Mouse (Mus musculus) limb, embryonic 11.5 days (tissue): Measurements from ENCODE around the gene B2m. TPM values are rescaled to one million over a fixed set of nuclear protein-coding genes. Genes with fewer than 3 reads are reported as not detected.

Source experiments
- ATAC-seq: fragments of 200-750 bp; cut with Nextera tagmentation; 2 replicates; pipeline ENCODE4 v1.8.0; 2017; ENCODE audit warnings: low read depth; ENCODE audit not compliant: insufficient number of reproducible peaks, low FRiP score, low TSS enrichment
- DNase-seq: peaks from one replicate; pipeline ENCODE4 v3.0.0-alpha.2; 2015; ENCODE audit warnings: low spot score
- H3K27ac ChIP-seq: fragments of 300-500 bp; sonication (generic); replicated peaks from 2 replicates; pipeline ENCODE4 v1.5.1; 2014; ENCODE audit warnings: low read depth, mild to moderate bottlenecking, low read length
- H3K27me3 ChIP-seq: fragments of 300-500 bp; sonication (generic); 2 replicates; pipeline ENCODE4 v1.6.1; 2014; ENCODE audit warnings: mild to moderate bottlenecking, low read length, mixed read lengths; ENCODE audit not compliant: control insufficient read depth, insufficient read depth
- H3K36me3 ChIP-seq: fragments of 300-500 bp; sonication (generic); 2 replicates; pipeline ENCODE4 v1.6.1; 2014; ENCODE audit warnings: mild to moderate bottlenecking, low read length, moderate library complexity, mixed read lengths; ENCODE audit not compliant: control insufficient read depth, insufficient read depth
- H3K4me1 ChIP-seq: fragments of 300-500 bp; sonication (generic); 2 replicates; pipeline ENCODE4 v1.6.1; 2014; ENCODE audit warnings: low read length, mixed read lengths; ENCODE audit not compliant: control insufficient read depth, insufficient read depth
- H3K4me2 ChIP-seq: fragments of 300-500 bp; sonication (generic); 2 replicates; pipeline ENCODE4 v1.6.1; 2014; ENCODE audit warnings: low read depth, mild to moderate bottlenecking, moderate library complexity; ENCODE audit not compliant: severe bottlenecking
- H3K4me3 ChIP-seq: fragments of 300-500 bp; sonication (generic); 2 replicates; pipeline ENCODE4 v1.5.1; 2014; ENCODE audit warnings: low read depth, low read length
- H3K9ac ChIP-seq: fragments of 300-500 bp; sonication (generic); 2 replicates; pipeline ENCODE4 v1.6.1; 2014; ENCODE audit warnings: mild to moderate bottlenecking, low read length
- H3K9me3 ChIP-seq: fragments of 300-500 bp; sonication (generic); 2 replicates; pipeline ENCODE4 v1.6.1; 2016; ENCODE audit warnings: low read length; ENCODE audit not compliant: control insufficient read depth
- WGBS: fragments of 180-500 bp; shearing (Covaris S2); extraction: QIAGEN DNeasy Blood & Tissue Kit; methylation state at CpG from one replicate; pipeline ENCODE4 v1.1.7; 2014; 5-methylcytosine and 5-hydroxymethylcytosine counted together
- polyA plus RNA-seq: library from polyadenylated mRNA; unstranded; fragments of >200 nt; fragmentation: Nextera tagmentation; extraction: Ambion mirVana; gene quantifications from 2 replicates; pipeline ENCODE4 v1.2.1, GENCODE M21; 2014

B2m gene
- polyA plus RNA-seq, 1 experiment from 2014 or later, result 112 TPM

DNA sequence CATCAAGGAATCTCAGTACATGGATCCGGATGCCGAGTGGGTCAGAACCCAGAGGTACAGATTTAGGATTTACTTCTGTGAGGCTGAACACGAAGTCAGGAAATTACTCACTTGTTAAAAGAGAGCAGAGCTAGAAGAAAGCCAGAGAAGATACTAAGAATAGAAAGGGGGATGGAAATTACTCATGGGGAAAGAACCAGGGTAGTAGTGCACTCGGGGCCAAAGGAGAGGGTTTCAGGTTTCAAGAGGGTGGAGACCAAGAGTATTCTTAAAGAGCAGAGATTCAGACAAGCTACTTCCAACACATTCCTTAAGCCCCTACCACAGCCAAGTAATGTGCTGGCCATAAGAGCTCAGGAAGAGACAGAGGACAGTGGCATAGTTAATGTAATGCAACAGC lies 14.1 kb downstream of the B2m start:
- no peak overlapping the region for H3K4me2 ChIP-seq
- H3K9me3 ChIP-seq, result no peaks in the 10 kb centered on the region
- no peaks in the 10 kb centered on the region for H3K36me3 ChIP-seq
- H3K27ac ChIP-seq, result no peak overlapping the region
- no peak overlapping the region for H3K4me3 ChIP-seq
- 53% methylated on average over 4 of the region's 4 CpGs for WGBS
- H3K4me1 ChIP-seq, result no peaks in the 10 kb centered on the region; the same call in 1 of the 2 replicates
- no peak overlapping the region for H3K9ac ChIP-seq
- no peaks in the 10 kb centered on the region for H3K27me3 ChIP-seq
- DNase-seq, result no peak
- ATAC-seq, result no peak

DNA sequence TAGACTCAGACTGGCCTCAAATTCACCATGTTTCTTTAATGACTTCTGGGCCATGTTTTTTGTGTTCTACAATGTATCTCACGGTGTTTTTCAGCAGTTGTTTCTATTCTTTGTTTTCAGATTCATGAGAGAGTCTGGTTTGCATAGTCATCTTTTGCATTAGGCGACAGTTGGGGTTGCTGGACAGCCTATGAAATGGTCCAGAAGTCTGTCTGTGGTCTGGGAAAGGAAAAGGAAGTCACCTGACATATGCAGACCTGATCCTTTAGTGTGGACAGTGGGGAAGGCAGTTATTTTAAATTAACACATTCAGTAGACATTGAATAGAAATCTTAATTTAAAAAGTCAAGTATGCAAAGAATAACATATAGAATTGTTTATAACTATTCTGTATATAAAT lies 15.0 kb downstream of the B2m start:
- Histone ChIP-seq H3K9ac (no peak overlapping the region), H3K27ac (no peak overlapping the region), H3K9me3 (no peaks in the 10 kb centered on the region), H3K4me3 (no peak overlapping the region), H3K27me3 (no peaks in the 10 kb centered on the region), H3K36me3 (no peaks in the 10 kb centered on the region), H3K4me1 (no peaks in the 10 kb centered on the region; the same call in 1 of the 2 replicates), H3K4me2 (no peak overlapping the region)
- WGBS, result 88% methylated on average over 2 of the region's 2 CpGs
- DNase-seq, result no peak
- no peak for ATAC-seq

DNA sequence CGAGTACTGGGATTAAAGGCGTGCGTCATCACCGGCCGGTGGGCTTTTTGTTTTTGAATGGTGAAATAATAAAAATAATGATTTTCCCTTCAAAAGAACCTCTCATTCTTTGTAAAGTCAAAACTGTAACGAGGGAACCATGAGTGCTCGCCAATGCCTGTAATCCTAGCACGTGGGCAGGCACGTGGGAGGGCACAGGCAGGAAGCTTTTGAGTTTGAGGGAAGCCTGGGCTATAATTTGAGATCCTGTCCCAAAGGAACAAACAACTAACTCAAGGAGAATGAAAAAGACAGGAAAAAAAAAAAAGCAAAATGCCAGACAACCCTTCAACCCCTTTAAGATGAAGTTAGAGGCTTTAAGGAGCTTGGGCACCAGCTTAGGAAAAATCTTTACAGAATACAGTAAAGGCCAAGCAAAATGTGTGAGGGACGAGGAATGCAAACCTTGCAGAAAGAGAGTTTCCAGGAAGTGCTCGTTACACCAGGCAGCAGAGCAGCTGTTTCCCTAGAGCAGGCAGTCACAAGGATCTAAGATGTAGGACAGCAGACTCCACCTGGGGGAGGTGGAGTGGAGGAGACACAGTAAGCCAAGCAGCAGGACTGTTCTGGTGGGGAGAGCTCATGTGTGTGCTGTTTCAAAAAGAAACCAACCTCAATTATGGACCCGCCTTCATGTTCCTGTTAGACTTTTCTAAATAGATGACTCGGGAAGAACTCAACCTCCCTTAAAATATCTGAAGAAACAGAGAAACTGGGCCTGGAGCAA lies 16.1 kb downstream of the B2m start:
- H3K9me3 ChIP-seq, result no peaks in the 10 kb centered on the region
- no peak for ATAC-seq

DNA sequence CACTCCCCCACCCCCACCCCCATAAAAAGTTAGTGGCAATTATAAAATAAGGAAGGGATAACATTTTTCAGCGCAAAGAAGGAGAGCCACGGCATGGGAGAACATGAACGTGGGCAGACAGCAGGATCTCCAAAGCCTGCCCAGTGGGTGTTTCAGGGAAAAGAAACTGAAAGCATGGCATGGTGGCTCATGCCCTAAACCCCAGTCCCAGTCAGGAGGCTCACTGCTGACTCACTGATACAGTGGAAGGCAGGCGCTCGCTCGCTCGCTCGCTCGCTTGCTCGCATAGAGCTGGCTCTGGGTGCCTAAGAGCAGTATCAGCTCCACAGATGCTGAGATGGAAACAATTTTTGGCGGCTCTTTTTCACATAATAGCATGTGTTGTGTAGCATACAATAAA lies 16.8 kb downstream of the B2m start:
- Histone ChIP-seq H3K4me1 (no peaks in the 10 kb centered on the region), H3K4me3 (no peak overlapping the region), H3K27me3 (no peaks in the 10 kb centered on the region), H3K9me3 (no peaks in the 10 kb centered on the region), H3K27ac (no peak overlapping the region), H3K9ac (no peak overlapping the region; the same call in 1 of the 2 replicates), H3K4me2 (no peak overlapping the region), H3K36me3 (no peaks in the 10 kb centered on the region)
- ATAC-seq (no peak), DNase-seq (no peak)
- WGBS, result 84% methylated on average over 11 of the region's 11 CpGs

More for the DNA sequence above, 16.1 kb downstream of the B2m start:
- H3K4me2 ChIP-seq, result no peak overlapping the region
- H3K4me3 ChIP-seq, result no peak overlapping the region
- no peak overlapping the region for H3K27ac ChIP-seq
- H3K36me3 ChIP-seq, result no peaks in the 10 kb centered on the region
- no peak for DNase-seq
- H3K9ac ChIP-seq, result no peak overlapping the region
- 73% methylated on average over 13 of the region's 13 CpGs for WGBS
- H3K27me3 ChIP-seq, result no peaks in the 10 kb centered on the region
- H3K4me1 ChIP-seq, result no peaks in the 10 kb centered on the region

DNA sequence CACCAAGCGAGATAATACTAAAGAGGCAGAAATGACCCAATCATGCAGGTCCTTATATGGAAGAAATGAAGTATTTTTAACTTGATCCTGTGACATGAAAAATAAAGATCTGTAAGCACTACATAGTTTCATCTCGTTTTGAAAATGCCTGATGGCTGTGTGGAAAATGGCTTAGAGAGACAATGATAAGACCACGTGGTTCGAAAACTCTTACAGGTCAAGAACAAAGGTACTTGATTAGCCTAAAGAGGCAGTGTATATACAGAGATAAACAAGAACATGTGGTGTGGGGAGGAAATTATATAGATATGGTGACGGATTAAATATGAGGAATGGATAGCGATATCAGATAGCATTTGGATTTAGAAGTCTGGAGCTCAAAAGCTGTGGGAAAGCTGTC lies 23.8 kb downstream of the B2m start:
- H3K27ac ChIP-seq, result no peak overlapping the region
- WGBS, result 86% methylated on average over 6 of the region's 6 CpGs

DNA sequence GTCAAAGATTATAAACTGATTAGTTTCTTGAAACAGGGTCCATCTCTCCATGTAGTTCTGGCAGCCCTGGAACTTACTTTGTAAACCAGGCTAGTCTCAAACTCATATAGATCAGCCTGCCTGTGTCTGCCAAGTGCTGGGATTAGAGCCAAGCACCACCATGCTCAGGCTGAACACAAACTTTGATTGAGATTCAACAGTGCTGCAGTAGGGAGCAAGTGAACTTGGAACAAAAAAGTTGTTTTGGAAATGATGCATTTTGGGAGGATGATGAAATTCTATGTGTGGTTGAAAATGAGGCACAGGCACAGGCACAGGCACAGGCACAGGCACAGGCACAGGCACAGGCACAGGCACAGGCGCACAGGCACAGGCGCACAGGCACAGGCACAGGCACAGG lies 24.7 kb downstream of the B2m start:
- H3K27ac ChIP-seq, result no peak overlapping the region

More for the DNA sequence above, 23.8 kb downstream of the B2m start:
- H3K9ac ChIP-seq, result no peak overlapping the region
- H3K27me3 ChIP-seq, result no peaks in the 10 kb centered on the region
- DNase-seq (no peak), ATAC-seq (no peak)
- no peak overlapping the region for H3K4me3 ChIP-seq
- no peaks in the 10 kb centered on the region for H3K9me3 ChIP-seq
- H3K4me2 ChIP-seq, result no peak overlapping the region
- no peaks in the 10 kb centered on the region for H3K36me3 ChIP-seq
- no peaks in the 10 kb centered on the region for H3K4me1 ChIP-seq

DNA sequence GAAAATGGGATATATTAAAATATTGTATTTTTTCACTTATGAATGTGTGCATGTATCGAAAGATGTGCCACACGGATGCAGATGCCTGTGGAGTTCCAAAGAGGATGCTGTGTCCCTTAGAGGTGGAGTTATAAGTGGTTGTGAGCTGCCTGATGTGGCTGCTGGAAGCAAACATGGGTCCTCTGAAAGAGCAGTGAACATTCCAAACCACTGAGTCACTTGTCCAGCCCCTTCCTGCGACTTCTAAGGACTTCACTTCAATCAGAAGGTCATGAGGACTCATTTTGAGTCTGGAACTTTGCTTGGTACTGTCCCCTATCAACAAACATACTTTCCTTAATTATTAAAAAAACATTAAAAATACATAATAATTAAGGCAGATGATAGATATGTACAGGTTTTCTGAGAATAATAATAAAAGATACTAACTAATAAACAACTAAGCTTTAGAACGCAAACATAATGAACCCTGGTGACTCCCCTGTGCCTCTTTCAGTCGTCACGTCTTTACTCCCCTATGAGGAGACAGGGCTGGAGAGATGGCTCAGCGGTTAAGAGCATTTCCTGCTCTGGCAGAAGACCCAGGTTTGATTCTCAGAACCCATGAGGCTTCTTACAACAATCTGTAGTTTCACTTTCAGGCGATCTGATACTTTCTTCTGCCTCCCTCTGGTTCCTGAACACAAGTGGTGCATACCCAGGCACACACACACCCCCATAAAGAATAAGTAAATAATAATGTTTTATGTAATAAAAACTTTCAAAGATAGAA lies 32.8 kb downstream of the B2m start:
- H3K4me3 ChIP-seq, result no peak overlapping the region
- ATAC-seq (no peak), DNase-seq (no peak)
- no peak overlapping the region for H3K4me2 ChIP-seq
- H3K27me3 ChIP-seq, result no peaks in the 10 kb centered on the region
- no peaks in the 10 kb centered on the region for H3K36me3 ChIP-seq
- H3K9me3 ChIP-seq, result no peaks in the 10 kb centered on the region
- H3K4me1 ChIP-seq, result no peaks in the 10 kb centered on the region
- 81% methylated on average over 8 of the region's 8 CpGs for WGBS
- no peak overlapping the region for H3K9ac ChIP-seq
- H3K27ac ChIP-seq, result no peak overlapping the region

More for the DNA sequence above, 24.7 kb downstream of the B2m start:
- no peaks in the 10 kb centered on the region for H3K4me1 ChIP-seq
- H3K27me3 ChIP-seq, result no peaks in the 10 kb centered on the region
- no peaks in the 10 kb centered on the region for H3K9me3 ChIP-seq
- H3K36me3 ChIP-seq, result no peaks in the 10 kb centered on the region
- no peak overlapping the region for H3K4me3 ChIP-seq
- H3K4me2 ChIP-seq, result no peak overlapping the region
- ATAC-seq (no peak), DNase-seq (no peak)
- 88% methylated on average over 2 of the region's 2 CpGs for WGBS
- no peak overlapping the region for H3K9ac ChIP-seq

DNA sequence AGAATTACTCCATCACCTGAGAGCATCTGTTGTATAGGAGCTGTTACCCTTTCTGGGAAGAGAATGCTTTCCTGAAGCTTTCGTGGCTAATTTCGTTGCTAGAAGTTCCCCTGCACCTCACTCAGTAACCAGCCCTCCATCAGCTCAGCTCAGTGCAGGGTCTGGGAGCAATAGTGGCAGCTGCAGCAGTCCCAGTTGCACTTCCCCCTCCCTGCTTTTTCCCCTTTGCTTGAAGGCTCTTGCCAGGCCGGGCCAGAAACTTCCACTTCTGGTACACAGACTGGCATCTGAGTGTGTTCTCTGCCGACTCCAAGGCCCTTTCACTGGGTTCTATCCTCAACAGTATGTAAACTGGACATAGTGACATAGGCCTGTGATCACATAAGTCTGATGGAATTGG lies 37.6 kb downstream of the B2m start:
- H3K36me3 ChIP-seq, result no peaks in the 10 kb centered on the region
- ATAC-seq (no peak), DNase-seq (no peak)
- no peak overlapping the region for H3K4me2 ChIP-seq
- no peak overlapping the region for H3K9ac ChIP-seq
- H3K27me3 ChIP-seq, result no peaks in the 10 kb centered on the region
- no peaks in the 10 kb centered on the region for H3K4me1 ChIP-seq
- H3K4me3 ChIP-seq, result no peak overlapping the region
- H3K9me3 ChIP-seq, result no peaks in the 10 kb centered on the region
- 94% methylated on average over 4 of the region's 4 CpGs for WGBS
- H3K27ac ChIP-seq, result no peak overlapping the region
